Mouse (Mus musculus) neural tube, postnatal 0 days (tissue): ENCODE measurements around the gene Olfml1. TPM values are rescaled to one million over a fixed set of nuclear protein-coding genes. Genes with fewer than 3 reads are reported as not detected.

Experiments used
- polyA plus RNA-seq: library from polyadenylated mRNA; unstranded; fragments of >200 nt; fragmentation: Nextera tagmentation; extraction: Ambion mirVana; gene quantifications from 2 replicates; pipeline ENCODE4 v1.2.1, GENCODE M21; 2015

Gene Olfml1
- polyA plus RNA-seq, result 3.8 and 5.7 TPM in 2 replicates

DNA sequence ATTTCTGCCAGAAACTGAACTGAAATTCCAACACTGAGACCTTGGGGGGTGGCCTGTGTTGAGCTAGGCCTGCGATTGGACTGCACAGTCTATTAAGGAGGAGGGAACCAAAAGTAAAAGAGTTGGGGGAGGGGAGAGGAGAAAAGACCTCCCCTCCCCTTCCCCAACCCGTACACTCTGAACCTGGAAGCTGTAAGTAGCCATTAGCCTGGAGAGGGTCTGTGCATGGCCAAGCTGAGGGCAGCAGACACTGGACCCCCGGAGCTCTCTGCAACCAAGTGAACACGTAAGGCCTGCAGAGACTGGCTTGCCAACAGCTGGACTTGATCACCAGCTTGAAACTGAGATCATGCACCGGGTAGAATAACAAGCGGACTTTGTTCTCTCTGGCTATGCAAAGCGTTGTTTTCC, at the start of gene Olfml1:
TSS of gene Olfml1 (plus strand) at position 186 of the 411 bp plus-strand sequence.

DNA sequence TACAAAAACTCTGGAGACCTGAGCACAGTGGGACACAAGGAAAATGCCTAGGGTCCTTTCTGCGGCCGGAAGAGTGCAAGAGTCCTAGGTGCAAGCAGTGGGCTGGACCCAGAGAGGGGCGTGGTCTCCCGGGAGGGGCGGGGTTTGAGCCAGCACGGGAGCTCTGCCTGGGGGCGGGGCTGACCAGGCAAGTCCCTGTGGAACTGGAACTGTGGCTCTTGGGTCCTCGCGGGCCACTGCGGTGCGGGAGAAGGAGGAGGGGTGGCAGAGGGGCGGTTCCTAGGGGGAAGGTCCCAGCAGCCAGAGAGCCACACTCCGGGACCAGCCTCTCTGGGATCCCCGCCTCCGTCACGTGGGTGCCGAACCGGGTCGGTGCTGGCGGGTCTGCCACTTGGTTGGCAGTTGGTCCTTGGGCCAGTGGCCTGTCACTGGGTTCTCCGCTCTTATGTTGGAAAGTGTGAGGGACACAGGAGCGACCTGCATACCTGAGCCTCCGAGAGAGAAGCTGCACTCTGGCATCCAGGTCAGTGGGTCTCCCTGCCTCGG, 27.7 kb downstream of the Olfml1 start, which contains the start of gene Ppfibp2:
TSS of gene Ppfibp2 (plus strand) at position 351 of the 546 bp plus-strand sequence.

GRCm38 (mm10) chr7:107625061-107625460, 57.8 kb downstream of the Olfml1 start, which contains the start of gene 5330417H12Rik:
TSS of gene 5330417H12Rik (minus strand) at chr7:107625161.

Other genes with a start within 250 kb of the Olfml1 start
- 11.0 and 13.6 TPM in 2 replicates for gene Syt9, start 196.7 kb upstream of the Olfml1 start, polyA plus RNA-seq
- gene Ppfibp2, start 27.8 kb downstream of the Olfml1 start, polyA plus RNA-seq, result 3.3 and 3.5 TPM in 2 replicates
- gene 5330417H12Rik, start 57.7 kb downstream of the Olfml1 start, polyA plus RNA-seq, result not detected in 2 replicates
- 0.22 and 0.46 TPM in 2 replicates for gene Cyb5r2, start 190.6 kb downstream of the Olfml1 start, polyA plus RNA-seq
- not detected in 2 replicates for gene Ovch2, start 233.8 kb downstream of the Olfml1 start, polyA plus RNA-seq
- gene Olfr467, start 244.8 kb downstream of the Olfml1 start, polyA plus RNA-seq, result not detected in 2 replicates